Mouse (Mus musculus) liver, embryonic 12.5 days (tissue): Measurements from ENCODE around the gene Cfap46. TPM values are rescaled to one million over a fixed set of nuclear protein-coding genes. Genes with fewer than 3 reads are reported as not detected.

Experiments
- ATAC-seq: fragments of 200-750 bp; cut with Nextera tagmentation; 2 replicates; pipeline ENCODE4 v1.8.0; 2017; ENCODE audit warnings: moderate number of reproducible peaks, mild to moderate bottlenecking, moderate library complexity
- H3K27ac ChIP-seq: fragments of 300-500 bp; sonication (generic); 2 replicates; pipeline ENCODE4 v1.5.1; 2016; ENCODE audit warnings: mild to moderate bottlenecking
- H3K27me3 ChIP-seq: fragments of 300-500 bp; sonication (generic); replicated peaks from 2 replicates; pipeline ENCODE4 v1.6.1; 2016; ENCODE audit warnings: mild to moderate bottlenecking, moderate library complexity
- H3K36me3 ChIP-seq: fragments of 300-500 bp; sonication (generic); 2 replicates; pipeline ENCODE4 v1.6.1; 2016; ENCODE audit warnings: mild to moderate bottlenecking, moderate library complexity
- H3K4me1 ChIP-seq: fragments of 300-500 bp; sonication (generic); 2 replicates; pipeline ENCODE4 v1.6.1; 2016
- H3K4me2 ChIP-seq: fragments of 300-500 bp; sonication (generic); 2 replicates; pipeline ENCODE4 v1.6.1; 2016; ENCODE audit warnings: mild to moderate bottlenecking, moderate library complexity
- H3K4me3 ChIP-seq: fragments of 300-500 bp; sonication (generic); 2 replicates; pipeline ENCODE4 v1.5.1; 2016; ENCODE audit warnings: mild to moderate bottlenecking, moderate library complexity
- H3K9ac ChIP-seq: fragments of 300-500 bp; sonication (generic); 2 replicates; pipeline ENCODE4 v1.6.1; 2016; ENCODE audit warnings: mild to moderate bottlenecking, moderate library complexity
- H3K9me3 ChIP-seq: fragments of 300-500 bp; sonication (generic); replicated peaks from 2 replicates; pipeline ENCODE4 v1.6.1; 2016; ENCODE audit warnings: mild to moderate bottlenecking, moderate library complexity
- WGBS: fragments of 180-500 bp; shearing (Covaris S2); methylation state at CpG from one replicate; pipeline ENCODE4 v1.1.7; 2016; ENCODE audit not compliant: insufficient replicate concordance; 5-methylcytosine and 5-hydroxymethylcytosine counted together
- polyA plus RNA-seq: library from polyadenylated mRNA; unstranded; fragments of >200 nt; fragmentation: Nextera tagmentation; extraction: Ambion mirVana; gene quantifications from 2 replicates; pipeline ENCODE4 v1.2.1, GENCODE M21; 2016

Cfap46 gene
- polyA plus RNA-seq, 1 experiment from 2014 or later = not detected

DNA sequence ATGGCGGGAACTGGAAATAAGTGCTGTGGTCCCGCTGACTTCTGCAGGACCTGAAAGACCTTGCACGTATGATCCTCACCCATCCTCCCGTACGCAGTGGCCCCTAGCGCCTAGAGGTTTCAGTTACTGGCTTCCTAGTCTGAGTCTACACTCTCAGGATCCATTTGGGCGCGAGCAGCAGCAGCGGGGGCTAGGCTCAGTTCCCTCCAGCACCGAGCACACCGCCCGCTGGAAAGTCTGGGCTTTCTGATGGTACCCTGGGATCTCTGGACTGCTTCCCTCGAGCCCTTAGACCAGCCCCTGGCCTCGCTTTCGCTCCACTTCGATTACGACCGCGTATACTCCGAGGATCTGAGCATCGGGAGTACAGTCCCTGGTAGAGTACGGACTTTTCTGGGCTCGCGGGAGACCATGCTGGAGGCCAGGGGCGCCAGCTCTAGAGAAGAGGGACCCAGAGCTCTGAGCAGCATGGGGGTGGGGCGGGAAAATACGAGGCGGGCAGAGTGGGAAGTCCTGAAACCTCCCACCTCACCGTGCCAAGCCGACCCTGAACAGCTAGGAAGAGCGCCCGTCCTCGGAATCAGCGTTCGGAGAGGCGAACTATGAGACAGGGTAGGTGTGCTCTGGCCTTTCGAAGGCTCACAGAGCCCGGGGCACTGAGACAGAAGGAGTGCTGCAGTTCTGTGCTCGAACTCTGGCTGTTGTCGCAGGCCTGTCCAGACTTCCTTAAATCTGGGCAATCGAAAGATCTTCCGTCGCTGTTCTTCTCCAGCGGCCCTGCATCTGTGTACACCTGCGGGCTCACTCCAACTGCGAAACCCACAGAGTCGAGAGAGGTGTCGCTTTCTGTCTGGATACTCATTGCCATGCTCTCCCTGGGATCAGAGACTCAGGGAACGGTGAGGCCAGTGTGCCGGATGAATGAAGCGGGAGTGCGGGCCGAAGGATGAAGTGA is 99.1 kb downstream of the Cfap46 start:
- peaks cover 100% of the 10 kb centered on the region for H3K27me3 ChIP-seq
- no peak overlapping the region for H3K4me3 ChIP-seq
- no peak overlapping the region for H3K9ac ChIP-seq
- H3K4me2 ChIP-seq = 0 out of 2 replicates have a peak overlapping the region, but pooled peaks have one; percentile 8
- no peak overlapping the region for H3K27ac ChIP-seq
- H3K36me3 ChIP-seq = no peaks in the 10 kb centered on the region
- peaks cover 18% of the 10 kb centered on the region for H3K4me1 ChIP-seq
- H3K9me3 ChIP-seq = no peaks in the 10 kb centered on the region
- WGBS = 3% methylated on average over 53 of the region's 53 CpGs
- no peak for ATAC-seq

GRCm38 (mm10) chr7:139583094-139583737 is 100.4 kb downstream of the Cfap46 start:
- no peak for ATAC-seq

DNA sequence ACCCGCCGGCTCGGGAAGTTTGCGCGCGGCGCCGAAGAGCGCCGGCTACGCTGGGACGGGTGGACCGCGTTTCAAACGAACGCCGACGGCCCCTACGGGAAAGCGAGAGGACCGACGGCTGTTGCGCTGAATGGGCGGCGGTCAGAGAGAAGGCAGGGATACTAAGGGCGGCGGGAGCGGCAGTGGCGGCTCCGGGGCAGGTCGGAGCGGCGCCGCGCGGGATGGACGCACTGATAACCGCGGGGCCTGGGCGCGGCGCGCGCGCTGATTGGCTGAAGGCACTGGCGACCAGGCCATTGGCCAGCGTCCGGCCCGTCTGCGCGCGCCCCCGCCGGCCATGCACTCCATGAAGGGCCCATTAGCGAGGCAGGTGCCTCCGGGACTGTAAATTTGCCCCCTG is 101.0 kb downstream of the Cfap46 start, which contains the start of gene Nkx6-2:
Gene Nkx6-2, minus strand, starts transcription at position 203 of the 400 bp plus-strand sequence.
- Histone ChIP-seq H3K4me2 (peak within 1 kb of the TSS; percentile 53), H3K27ac (no peak within 1 kb of the TSS), H3K9ac (no peak within 1 kb of the TSS), H3K27me3 (peaks cover 100% of the 10 kb centered on the region), H3K4me3 (peak within 1 kb of the TSS; percentile 40), H3K9me3 (no peaks in the 10 kb centered on the region), H3K4me1 (peaks cover 18% of the 10 kb centered on the region), H3K36me3 (peaks cover 9% of the 10 kb centered on the region)
- ATAC-seq = 0 out of 2 replicates have a peak, but pooled peaks have one; percentile 35
- WGBS = under 1% methylated on average over 56 of the region's 56 CpGs

More at GRCm38 (mm10) chr7:139583094-139583737, 100.4 kb downstream of the Cfap46 start:
- Histone ChIP-seq H3K27ac (no peak overlapping the region), H3K9me3 (no peaks in the 10 kb centered on the region), H3K4me1 (peaks cover 18% of the 10 kb centered on the region), H3K36me3 (peaks cover 4% of the 10 kb centered on the region), H3K9ac (no peak overlapping the region), H3K27me3 (peaks cover 100% of the 10 kb centered on the region), H3K4me2 (no peak overlapping the region), H3K4me3 (no peak overlapping the region)
- 16% methylated on average over 17 of the region's 17 CpGs for WGBS

DNA sequence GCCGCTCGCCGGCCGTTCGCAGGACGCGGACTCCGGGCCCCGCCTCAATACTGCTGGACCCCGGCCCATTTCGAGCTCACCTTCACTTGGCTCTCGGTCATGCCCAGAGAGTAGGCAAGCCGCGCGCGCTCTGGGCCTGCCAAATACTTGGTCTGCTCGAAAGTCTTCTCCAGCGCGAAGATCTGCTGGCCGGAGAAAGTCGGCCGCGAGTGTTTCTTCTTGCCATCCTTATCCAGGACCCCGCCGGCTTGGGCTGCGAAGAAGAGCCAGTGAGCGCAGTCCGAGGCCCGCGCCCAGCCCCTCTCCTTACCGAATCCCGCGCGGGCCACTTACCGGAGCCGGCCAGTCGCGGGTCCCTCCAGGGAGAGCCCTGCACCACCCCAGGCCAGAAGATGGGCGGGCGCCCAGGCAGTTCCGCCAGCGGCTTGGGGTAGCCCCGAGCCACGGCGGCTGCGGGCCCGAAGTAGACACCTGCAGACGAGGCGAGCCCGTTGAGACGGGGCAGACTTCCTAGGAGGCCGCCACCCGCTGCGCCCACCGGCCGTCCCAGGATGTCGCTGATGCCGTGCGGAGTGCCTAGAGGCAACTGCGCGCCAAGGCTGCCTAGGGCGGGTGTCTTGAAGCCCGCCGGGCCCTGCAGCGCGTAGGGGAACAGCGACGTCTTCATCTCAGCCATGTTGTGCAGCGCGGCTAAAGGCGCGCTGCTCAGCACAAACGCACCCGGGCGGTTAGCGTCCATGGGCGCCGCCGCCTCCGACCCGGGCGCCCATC is 101.6 kb downstream of the Cfap46 start:
- Histone ChIP-seq H3K9me3 (no peaks in the 10 kb centered on the region), H3K4me1 (peaks cover 19% of the 10 kb centered on the region), H3K27me3 (peaks cover 96% of the 10 kb centered on the region), H3K27ac (no peak overlapping the region), H3K4me3 (peak overlapping the region; percentile 40), H3K9ac (no peak overlapping the region), H3K36me3 (peaks cover 10% of the 10 kb centered on the region), H3K4me2 (peak overlapping the region; percentile 53)
- WGBS = 1% methylated on average over 73 of the region's 82 CpGs
- ATAC-seq = no peak

GRCm38 (mm10) chr7:139580851-139581775 is 102.5 kb downstream of the Cfap46 start:
- peaks cover 10% of the 10 kb centered on the region for H3K36me3 ChIP-seq
- H3K4me1 ChIP-seq = peaks cover 27% of the 10 kb centered on the region
- WGBS = 3% methylated on average over 72 of the region's 78 CpGs
- H3K4me2 ChIP-seq = peak overlapping the region; percentile 53
- peak overlapping the region; percentile 40; the same call in 1 of the 2 replicates for H3K4me3 ChIP-seq
- no peak overlapping the region for H3K27ac ChIP-seq
- H3K9ac ChIP-seq = no peak overlapping the region
- H3K27me3 ChIP-seq = peaks cover 87% of the 10 kb centered on the region
- no peak for ATAC-seq
- H3K9me3 ChIP-seq = no peaks in the 10 kb centered on the region

DNA sequence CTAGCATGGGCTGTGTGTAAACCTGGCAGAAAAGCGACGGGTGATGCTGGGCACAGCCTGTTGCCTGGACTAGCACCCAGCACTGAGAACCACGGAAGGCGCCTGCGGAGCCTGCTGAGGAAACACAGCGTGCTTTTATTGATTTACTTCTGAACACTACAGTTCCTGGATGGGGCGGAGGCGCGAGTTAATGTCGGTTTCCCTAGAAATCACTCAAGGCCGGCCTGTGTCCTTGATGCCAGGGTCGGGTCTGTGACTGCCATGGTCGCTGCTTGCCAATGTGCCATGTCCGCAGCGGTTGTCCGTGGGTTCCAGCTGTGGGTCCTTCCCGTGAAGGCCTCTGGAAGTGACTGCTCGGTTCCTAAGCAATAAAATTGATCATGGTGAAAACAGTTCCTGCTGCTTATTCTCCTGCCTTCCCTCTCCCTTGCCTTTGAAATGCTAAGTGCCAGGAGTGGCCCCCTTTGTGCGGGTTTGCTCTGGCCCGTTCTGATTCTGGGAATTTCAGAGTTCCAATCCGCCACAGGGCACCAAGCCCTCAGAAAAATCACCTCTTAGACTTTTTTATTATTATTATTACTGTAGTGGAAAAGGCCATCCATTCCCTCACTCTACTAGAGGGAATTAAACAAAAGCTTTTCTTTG is 104.2 kb downstream of the Cfap46 start:
- no peak overlapping the region for H3K27ac ChIP-seq
- no peak overlapping the region for H3K4me3 ChIP-seq
- H3K36me3 ChIP-seq = peaks cover 14% of the 10 kb centered on the region
- no peak for ATAC-seq
- no peak overlapping the region for H3K4me2 ChIP-seq
- 77% methylated on average over 21 of the region's 21 CpGs for WGBS
- H3K9me3 ChIP-seq = no peaks in the 10 kb centered on the region
- peaks cover 70% of the 10 kb centered on the region for H3K27me3 ChIP-seq
- H3K4me1 ChIP-seq = peaks cover 33% of the 10 kb centered on the region
- no peak overlapping the region for H3K9ac ChIP-seq

GRCm38 (mm10) chr7:139576064-139576686 is 107.4 kb downstream of the Cfap46 start:
- ATAC-seq = peak; percentile 61
- H3K27ac ChIP-seq = no peak overlapping the region
- no peaks in the 10 kb centered on the region for H3K9me3 ChIP-seq
- no peak overlapping the region for H3K4me3 ChIP-seq
- H3K4me2 ChIP-seq = no peak overlapping the region
- peaks cover 17% of the 10 kb centered on the region; the same call in 1 of the 2 replicates for H3K4me1 ChIP-seq
- H3K36me3 ChIP-seq = peaks cover 14% of the 10 kb centered on the region
- H3K27me3 ChIP-seq = peaks cover 38% of the 10 kb centered on the region
- H3K9ac ChIP-seq = no peak overlapping the region
- WGBS = 52% methylated on average over 16 of the region's 16 CpGs

DNA sequence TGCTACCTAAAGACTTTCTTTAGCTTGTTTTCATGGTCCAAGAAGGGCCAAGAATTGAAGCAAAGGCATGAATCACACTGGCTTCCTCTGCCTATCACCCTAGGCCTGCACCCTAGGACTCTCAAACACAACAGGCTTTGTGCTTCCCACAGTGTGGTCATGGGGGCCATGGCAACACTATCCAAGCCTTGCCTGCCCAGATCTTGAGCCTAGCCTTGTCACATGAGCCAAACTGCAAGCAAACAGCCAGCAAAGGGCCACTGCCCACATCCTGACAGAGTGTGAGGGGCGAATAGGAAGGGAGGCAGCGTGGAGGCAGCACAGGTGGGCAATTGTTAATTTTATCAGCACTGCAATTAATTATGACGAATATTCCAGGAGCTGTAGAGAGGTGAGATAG is 111.0 kb downstream of the Cfap46 start:
- 0 out of 2 replicates have a peak, but pooled peaks cover 6% of the 10 kb centered on the region for H3K36me3 ChIP-seq
- H3K9ac ChIP-seq = no peak overlapping the region
- WGBS = 53% methylated on average over 3 of the region's 3 CpGs
- H3K4me3 ChIP-seq = no peak overlapping the region
- H3K4me1 ChIP-seq = peaks cover 15% of the 10 kb centered on the region; the same call in 1 of the 2 replicates
- no peak overlapping the region for H3K4me2 ChIP-seq
- peaks cover 3% of the 10 kb centered on the region; the same call in 1 of the 2 replicates for H3K27me3 ChIP-seq
- ATAC-seq = no peak
- no peak overlapping the region for H3K27ac ChIP-seq
- H3K9me3 ChIP-seq = no peaks in the 10 kb centered on the region

- 72% methylated on average over 5 of the region's 5 CpGs for WGBS
- no peak for ATAC-seq
- H3K4me1 ChIP-seq = peaks cover 3% of the 10 kb centered on the region; the same call in 1 of the 2 replicates
Measured at GRCm38 (mm10) chr7:139570788-139571187, 112.8 kb downstream of the Cfap46 start.

DNA sequence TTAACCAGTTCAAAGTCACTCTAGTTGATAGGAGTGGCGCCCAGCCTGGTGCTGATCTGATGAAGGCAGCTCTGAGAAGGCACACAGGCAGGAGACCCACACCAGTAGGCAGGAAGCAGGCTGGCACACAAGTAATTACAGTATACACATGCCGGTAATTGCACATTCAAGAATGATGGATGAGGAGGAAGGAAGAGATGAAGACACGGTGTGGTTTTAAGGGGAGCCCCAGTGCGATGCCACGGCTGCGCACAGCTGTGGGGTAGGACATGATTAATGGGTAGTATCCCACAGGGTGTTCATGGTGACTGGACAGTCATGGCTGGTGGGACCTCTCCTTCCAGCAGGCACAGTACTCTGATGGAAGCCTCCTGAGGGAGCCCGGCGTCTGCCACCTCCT is 117.1 kb downstream of the Cfap46 start:
- Histone ChIP-seq H3K4me1 (no peaks in the 10 kb centered on the region), H3K27me3 (no peaks in the 10 kb centered on the region; the same call in 1 of the 2 replicates), H3K4me3 (no peak overlapping the region), H3K36me3 (no peaks in the 10 kb centered on the region), H3K9ac (no peak overlapping the region), H3K27ac (no peak overlapping the region), H3K9me3 (no peaks in the 10 kb centered on the region), H3K4me2 (no peak overlapping the region)
- 35% methylated on average over 8 of the region's 8 CpGs for WGBS
- 0 out of 2 replicates have a peak, but pooled peaks have one; percentile 15 for ATAC-seq

More at GRCm38 (mm10) chr7:139570788-139571187, 112.8 kb downstream of the Cfap46 start:
- no peaks in the 10 kb centered on the region for H3K9me3 ChIP-seq
- no peaks in the 10 kb centered on the region; the same call in 1 of the 2 replicates for H3K27me3 ChIP-seq
- H3K36me3 ChIP-seq = 0 out of 2 replicates have a peak, but pooled peaks cover 4% of the 10 kb centered on the region
- no peak overlapping the region for H3K4me3 ChIP-seq
- H3K4me2 ChIP-seq = no peak overlapping the region
- H3K27ac ChIP-seq = no peak overlapping the region
- H3K9ac ChIP-seq = no peak overlapping the region
